Mouse (Mus musculus) intestine, postnatal 0 days (tissue): Measurements from ENCODE around the gene Hoxa6. TPM values are rescaled to one million over a fixed set of nuclear protein-coding genes. Genes with fewer than 3 reads are reported as not detected.

Experiments used
- ATAC-seq: fragments of 200-750 bp; cut with Nextera tagmentation; 2 replicates; pipeline ENCODE4 v1.8.0; 2017; ENCODE audit warnings: mild to moderate bottlenecking, moderate TSS enrichment, moderate library complexity
- H3K27ac ChIP-seq: fragments of 300-500 bp; sonication (generic); 2 replicates; pipeline ENCODE4 v1.5.1; 2014; ENCODE audit warnings: mild to moderate bottlenecking, low read depth, low read length, moderate library complexity
- H3K27me3 ChIP-seq: fragments of 300-500 bp; sonication (generic); replicated peaks from 2 replicates; pipeline ENCODE4 v1.6.1; 2014; ENCODE audit warnings: low read length, mixed read lengths; ENCODE audit not compliant: control insufficient read depth, insufficient read depth
- H3K36me3 ChIP-seq: fragments of 300-500 bp; sonication (generic); 2 replicates; pipeline ENCODE4 v1.6.1; 2014; ENCODE audit warnings: mild to moderate bottlenecking, moderate library complexity; ENCODE audit not compliant: control insufficient read depth, insufficient read depth
- H3K4me1 ChIP-seq: fragments of 300-500 bp; sonication (generic); replicated peaks from 2 replicates; pipeline ENCODE4 v1.6.1; 2014; ENCODE audit warnings: antibody characterized with exemption, low read length, mixed read lengths; ENCODE audit not compliant: control insufficient read depth, insufficient read depth
- H3K4me2 ChIP-seq: fragments of 300-500 bp; sonication (generic); replicated peaks from 2 replicates; pipeline ENCODE4 v1.6.1; 2014; ENCODE audit warnings: low read depth, mild to moderate bottlenecking, moderate library complexity
- H3K4me3 ChIP-seq: fragments of 300-500 bp; sonication (generic); 2 replicates; pipeline ENCODE4 v1.5.1; 2014; ENCODE audit warnings: low read depth, low read length
- H3K9ac ChIP-seq: fragments of 300-500 bp; sonication (generic); 2 replicates; pipeline ENCODE4 v1.6.1; 2014; ENCODE audit warnings: mild to moderate bottlenecking, low read depth, low read length
- H3K9me3 ChIP-seq: fragments of 300-500 bp; sonication (generic); 2 replicates; pipeline ENCODE4 v1.6.1; 2016; ENCODE audit warnings: mixed run types; ENCODE audit not compliant: control insufficient read depth
- CTCF ChIP-seq: sonication (generic); IDR thresholded peaks from 2 replicates; pipeline ENCODE4 v1.5.1; 2016; ENCODE audit warnings: low read depth, mild to moderate bottlenecking, control low read depth, antibody characterized with exemption, moderate library complexity
- WGBS: fragments of 180-500 bp; shearing (Covaris S2); extraction: QIAGEN DNeasy Blood & Tissue Kit; methylation state at CpG from one replicate; pipeline ENCODE4 v1.1.7; 2014; 5-methylcytosine and 5-hydroxymethylcytosine counted together
- polyA plus RNA-seq: library from polyadenylated mRNA; unstranded; fragments of >200 nt; fragmentation: Nextera tagmentation; extraction: Ambion mirVana; gene quantifications from 2 replicates; pipeline ENCODE4 v1.2.1, GENCODE M21; 2015

Hoxa6 gene
- polyA plus RNA-seq, 1 experiment from 2014 or later: 0.76 TPM

DNA sequence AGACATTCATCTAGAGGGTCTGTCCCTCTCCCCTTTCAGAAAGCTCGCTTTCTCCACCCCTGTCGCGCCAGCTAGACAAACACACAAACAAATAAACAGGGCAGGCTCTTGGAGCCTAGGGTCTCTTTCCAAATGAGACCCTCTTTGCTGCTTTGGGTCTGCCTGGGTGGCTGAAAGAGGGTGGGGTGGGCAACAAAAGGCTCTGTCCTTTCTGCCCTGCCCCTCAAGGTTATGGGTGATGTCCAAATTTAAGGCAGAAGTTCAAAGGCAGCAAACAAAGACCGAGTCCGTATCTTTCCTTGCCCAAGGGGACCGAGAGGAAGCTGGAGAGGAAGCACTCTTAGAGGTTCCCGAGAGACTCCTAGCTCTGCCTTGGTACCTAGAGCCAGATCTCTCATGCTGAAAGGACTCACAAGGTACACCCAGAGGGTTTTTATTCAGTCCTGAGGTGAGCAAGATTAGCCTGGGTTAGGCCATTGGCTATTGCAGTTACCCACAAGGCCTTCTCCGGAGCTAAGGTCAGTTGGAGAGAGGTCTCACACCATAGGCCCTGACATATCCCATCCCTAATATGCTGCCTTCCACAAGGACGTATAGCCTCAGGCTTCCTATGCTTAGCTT, 32.6 kb upstream of the Hoxa6 start:
- Histone ChIP-seq H3K4me1 (no peaks in the 10 kb centered on the region), H3K36me3 (no peaks in the 10 kb centered on the region; the same call in 1 of the 2 replicates), H3K4me2 (no peak overlapping the region), H3K9me3 (no peaks in the 10 kb centered on the region), H3K27me3 (peaks cover 100% of the 10 kb centered on the region), H3K4me3 (no peak overlapping the region), H3K9ac (no peak overlapping the region), H3K27ac (no peak overlapping the region)
- ATAC-seq: no peak
- 4% methylated on average over 9 of the region's 9 CpGs for WGBS
- no peak for TF ChIP-seq CTCF

DNA sequence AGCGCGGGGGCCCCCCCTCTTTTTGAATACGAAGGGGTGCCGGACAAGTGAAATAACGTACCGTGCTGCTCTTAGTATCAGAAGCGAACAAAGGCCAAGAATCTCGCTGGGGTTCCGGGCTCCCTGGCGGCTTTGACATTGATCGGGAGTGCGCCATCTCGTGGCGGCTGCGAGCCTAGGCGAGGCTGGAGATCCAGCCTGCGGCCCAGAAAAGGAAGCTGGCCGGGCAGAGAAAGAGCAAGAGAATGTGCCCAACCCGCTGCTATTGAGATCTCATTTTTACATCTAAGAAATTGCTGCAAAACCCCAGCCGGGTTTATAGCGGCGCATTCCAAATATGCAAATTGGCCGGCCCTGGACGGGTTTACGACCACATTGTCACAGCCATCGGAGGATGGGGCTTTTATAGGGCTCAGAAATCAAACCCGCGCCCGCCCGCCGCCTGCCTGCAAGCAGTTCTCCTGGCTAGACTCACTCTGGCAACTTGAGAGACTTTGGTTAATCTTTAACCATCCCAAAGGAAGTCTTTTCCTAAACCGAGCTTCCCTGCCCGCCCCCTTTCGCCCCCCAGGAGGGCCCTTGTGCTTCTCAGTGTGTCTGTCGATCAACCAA, 32.0 kb upstream of the Hoxa6 start, which contains the start of gene Hoxa10:
Gene Hoxa10 (minus strand): TSS at position 466 of the 612 bp plus-strand sequence.
- peaks cover 100% of the 10 kb centered on the region for H3K27me3 ChIP-seq
- peak within 1 kb of the TSS; percentile 41 for H3K4me2 ChIP-seq
- 2% methylated on average over 35 of the region's 35 CpGs for WGBS
- no peaks in the 10 kb centered on the region; the same call in 1 of the 2 replicates for H3K36me3 ChIP-seq
- H3K4me1 ChIP-seq: no peaks in the 10 kb centered on the region
- ATAC-seq: peak; percentile 47; the same call in 1 of the 2 replicates
- H3K9me3 ChIP-seq: no peaks in the 10 kb centered on the region
- peak; percentile 86 for TF ChIP-seq CTCF
- H3K4me3 ChIP-seq: peak within 1 kb of the TSS; percentile 26
- H3K9ac ChIP-seq: peak within 1 kb of the TSS; percentile 26
- H3K27ac ChIP-seq: no peak within 1 kb of the TSS

DNA sequence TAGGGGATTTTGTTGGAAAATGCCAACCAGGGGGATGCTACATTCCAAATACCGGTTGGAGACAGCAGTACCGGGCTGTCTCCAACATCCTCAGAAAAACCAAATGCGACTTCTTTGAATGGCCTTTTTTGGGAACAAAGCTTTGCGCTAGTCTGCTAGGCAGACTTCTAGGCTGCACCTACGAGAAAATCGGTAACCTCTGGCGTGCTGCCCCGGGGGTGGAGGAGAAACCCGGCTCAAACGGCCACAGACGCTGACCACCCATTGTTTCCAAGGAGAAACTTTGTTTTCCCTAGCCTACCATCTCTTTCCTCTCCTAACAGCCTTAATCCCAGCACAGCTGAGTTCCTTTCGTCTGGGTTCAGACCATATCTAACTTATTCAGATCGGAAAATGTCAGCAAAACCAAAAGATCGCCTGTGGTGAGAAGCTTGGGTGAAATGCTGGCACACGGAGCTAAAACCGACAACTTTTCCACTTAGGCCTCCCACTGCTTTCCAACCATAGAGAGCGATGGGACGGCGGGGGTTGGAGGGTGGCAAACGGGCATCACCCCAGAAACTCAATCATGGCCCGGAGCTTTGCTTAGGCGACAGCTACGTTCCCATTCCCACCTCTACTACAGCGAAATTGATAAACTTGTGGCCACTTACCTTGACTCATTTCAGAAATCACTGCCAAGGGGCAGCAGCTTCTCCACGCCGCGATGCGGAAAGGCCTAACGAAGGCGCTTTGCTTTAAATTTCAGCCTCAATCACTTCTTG, 31.3 kb upstream of the Hoxa6 start:
- no peak overlapping the region for H3K27ac ChIP-seq
- no peak for ATAC-seq

DNA sequence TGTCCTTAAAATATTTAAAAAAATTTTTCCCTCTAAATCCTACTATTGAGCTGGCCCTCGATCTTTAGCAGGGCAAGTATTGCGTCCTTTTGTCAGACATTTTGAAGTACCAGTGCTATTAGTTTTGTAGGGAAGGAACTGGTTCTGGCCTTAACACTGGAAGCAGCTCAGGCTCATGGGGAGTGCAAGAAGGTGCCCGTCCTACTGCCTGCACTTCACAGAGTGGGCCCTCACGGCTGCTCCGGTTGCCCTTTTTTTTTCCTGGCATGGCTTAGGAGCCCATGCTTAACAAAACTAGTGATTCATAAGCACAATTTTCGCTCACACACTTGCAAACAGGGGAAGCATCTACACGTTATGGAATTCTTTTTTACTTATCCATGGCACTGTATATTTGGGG, 30.5 kb upstream of the Hoxa6 start:
- TF ChIP-seq CTCF: no peak
- Histone ChIP-seq H3K27me3 (peaks cover 100% of the 10 kb centered on the region), H3K36me3 (no peaks in the 10 kb centered on the region; the same call in 1 of the 2 replicates), H3K4me2 (no peak overlapping the region), H3K9ac (no peak overlapping the region), H3K4me3 (no peak overlapping the region; the same call in 1 of the 2 replicates), H3K9me3 (no peaks in the 10 kb centered on the region), H3K4me1 (no peaks in the 10 kb centered on the region), H3K27ac (no peak overlapping the region)
- WGBS: 6% methylated on average over 7 of the region's 7 CpGs
- ATAC-seq: no peak

More for the DNA sequence above, 31.3 kb upstream of the Hoxa6 start:
- H3K4me2 ChIP-seq: peak overlapping the region; percentile 41
- H3K27me3 ChIP-seq: peaks cover 100% of the 10 kb centered on the region
- H3K4me1 ChIP-seq: no peaks in the 10 kb centered on the region
- H3K9ac ChIP-seq: peak overlapping the region; percentile 26
- H3K36me3 ChIP-seq: no peaks in the 10 kb centered on the region; the same call in 1 of the 2 replicates
- 2% methylated on average over 30 of the region's 30 CpGs for WGBS
- H3K9me3 ChIP-seq: no peaks in the 10 kb centered on the region
- H3K4me3 ChIP-seq: peak overlapping the region; percentile 26
- no peak for TF ChIP-seq CTCF

DNA sequence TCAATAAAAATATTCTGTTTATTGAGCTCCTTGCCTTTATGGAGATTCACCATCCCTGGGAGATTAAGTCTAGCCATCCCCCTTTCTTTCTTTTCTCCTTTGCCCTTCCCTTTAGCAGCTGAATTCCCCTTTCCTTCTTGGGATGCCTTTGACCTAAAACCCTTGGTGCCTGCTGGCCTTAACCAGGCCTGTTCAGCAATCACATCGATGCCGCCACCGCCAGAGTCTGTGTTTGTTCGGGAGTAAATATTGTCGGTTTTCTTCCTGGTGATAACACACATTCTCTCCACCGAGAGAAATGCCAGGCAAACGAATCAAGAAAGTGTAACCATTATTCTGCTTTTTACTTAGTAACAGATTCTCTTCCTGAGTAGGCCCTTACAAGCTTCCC, 29.6 kb upstream of the Hoxa6 start:
- Histone ChIP-seq H3K4me2 (0 out of 2 replicates have a peak overlapping the region, but pooled peaks have one; percentile 9), H3K27me3 (peaks cover 100% of the 10 kb centered on the region), H3K4me3 (no peak overlapping the region), H3K9me3 (no peaks in the 10 kb centered on the region), H3K27ac (no peak overlapping the region), H3K4me1 (no peaks in the 10 kb centered on the region), H3K36me3 (no peaks in the 10 kb centered on the region), H3K9ac (no peak overlapping the region)
- no peak for TF ChIP-seq CTCF
- 5% methylated on average over 7 of the region's 7 CpGs for WGBS
- no peak for ATAC-seq
